Mouse (Mus musculus) heart, embryonic 13.5 days (tissue): ENCODE measurements around the gene Kremen1. TPM values are rescaled to one million over a fixed set of nuclear protein-coding genes. Genes with fewer than 3 reads are reported as not detected.
A peak's percentile ranks its signal among the peaks of the same experiment; 100 is the strongest.

Source experiments
- ATAC-seq: fragments of 200-750 bp; cut with Nextera tagmentation; 2 replicates; pipeline ENCODE4 v1.8.0; 2017; ENCODE audit warnings: moderate TSS enrichment; ENCODE audit not compliant: insufficient number of reproducible peaks, low FRiP score, low TSS enrichment; ENCODE audit errors: extremely low read depth
- H3K27ac ChIP-seq: fragments of 300-500 bp; sonication (generic); replicated peaks from 2 replicates; pipeline ENCODE4 v1.5.1; 2015; ENCODE audit warnings: moderate library complexity, mild to moderate bottlenecking, inconsistent platforms
- H3K27me3 ChIP-seq: fragments of 300-500 bp; sonication (generic); replicated peaks from 2 replicates; pipeline ENCODE4 v1.6.1; 2015; ENCODE audit warnings: mild to moderate bottlenecking, inconsistent platforms
- H3K36me3 ChIP-seq: fragments of 300-500 bp; sonication (generic); 2 replicates; pipeline ENCODE4 v1.6.1; 2015; ENCODE audit warnings: mild to moderate bottlenecking, inconsistent platforms
- H3K4me1 ChIP-seq: fragments of 300-500 bp; sonication (generic); 2 replicates; pipeline ENCODE4 v1.6.1; 2015; ENCODE audit warnings: inconsistent platforms
- H3K4me2 ChIP-seq: fragments of 300-500 bp; sonication (generic); 2 replicates; pipeline ENCODE4 v1.6.1; 2015; ENCODE audit warnings: inconsistent platforms, mild to moderate bottlenecking, moderate library complexity
- H3K4me3 ChIP-seq: fragments of 300-500 bp; sonication (generic); 2 replicates; pipeline ENCODE4 v1.5.1; 2015; ENCODE audit warnings: moderate library complexity, mild to moderate bottlenecking, inconsistent platforms
- H3K9ac ChIP-seq: fragments of 300-500 bp; sonication (generic); 2 replicates; pipeline ENCODE4 v1.6.1; 2015; ENCODE audit warnings: inconsistent platforms, mild to moderate bottlenecking, moderate library complexity
- H3K9me3 ChIP-seq: fragments of 300-500 bp; sonication (generic); 2 replicates; pipeline ENCODE4 v1.6.1; 2016; ENCODE audit warnings: inconsistent platforms
- WGBS: fragments of 180-500 bp; shearing (Covaris S2); methylation state at CpG from one replicate; pipeline ENCODE4 v1.1.7; 2015; ENCODE audit warnings: mixed read lengths; 5-methylcytosine and 5-hydroxymethylcytosine counted together
- polyA plus RNA-seq: library from polyadenylated mRNA; unstranded; fragments of >200 nt; fragmentation: Nextera tagmentation; extraction: Ambion mirVana; gene quantifications from 2 replicates; pipeline ENCODE4 v1.2.1, GENCODE M21; 2015

The Kremen1 gene
- 29.0 and 29.2 TPM in 2 replicates for polyA plus RNA-seq

- Histone ChIP-seq H3K4me1 (peaks cover 66% of the 10 kb centered on the region), H3K36me3 (no peaks in the 10 kb centered on the region), H3K4me2 (peak within 1 kb of the TSS; percentile 84), H3K4me3 (peak within 1 kb of the TSS; percentile 89), H3K9me3 (no peaks in the 10 kb centered on the region), H3K27me3 (no peaks in the 10 kb centered on the region), H3K9ac (peak within 1 kb of the TSS; percentile 98), H3K27ac (peak within 1 kb of the TSS; percentile 88)
- 2% methylated on average over 52 of the region's 80 CpGs for WGBS
- peak; percentile 96 for ATAC-seq
Measured at GRCm38 (mm10) chr11:5261508-5262392, at the start of gene Kremen1. Kremen1 (minus strand) TSS chr11:5261558.

- ATAC-seq = no peak
- WGBS = 59% methylated on average over 13 of the region's 13 CpGs
- H3K4me3 ChIP-seq = no peak overlapping the region
Measured at GRCm38 (mm10) chr11:5307024-5307905, 45.9 kb upstream of the Kremen1 start.

DNA sequence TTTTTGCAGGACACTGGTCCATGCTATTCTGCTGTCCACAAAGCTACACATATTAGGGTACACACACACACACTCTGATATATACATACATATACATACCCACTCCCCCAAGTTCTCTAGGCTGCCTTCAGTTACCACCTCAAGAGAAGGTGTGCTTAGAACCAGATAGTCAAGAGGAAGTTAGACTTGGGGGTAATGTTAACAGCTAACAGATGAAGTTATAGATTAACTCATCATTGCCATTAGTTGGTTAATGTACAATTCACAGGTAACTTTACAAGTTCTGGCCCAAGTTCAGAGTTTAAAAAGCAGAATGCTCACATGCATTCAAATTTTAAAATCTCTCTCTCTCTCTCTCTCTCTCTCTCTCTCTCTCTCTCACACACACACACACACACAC lies 44.7 kb upstream of the Kremen1 start:
- no peak overlapping the region for H3K27ac ChIP-seq
- H3K4me1 ChIP-seq = peaks cover 16% of the 10 kb centered on the region
- H3K27me3 ChIP-seq = no peaks in the 10 kb centered on the region
- H3K4me3 ChIP-seq = no peak overlapping the region
- no peaks in the 10 kb centered on the region for H3K9me3 ChIP-seq
- ATAC-seq = no peak
- no peaks in the 10 kb centered on the region for H3K36me3 ChIP-seq
- H3K4me2 ChIP-seq = no peak overlapping the region
- no peak overlapping the region for H3K9ac ChIP-seq

More at GRCm38 (mm10) chr11:5307024-5307905, 45.9 kb upstream of the Kremen1 start:
- Histone ChIP-seq H3K27me3 (no peaks in the 10 kb centered on the region), H3K9me3 (no peaks in the 10 kb centered on the region), H3K27ac (no peak overlapping the region), H3K4me2 (no peak overlapping the region), H3K4me1 (peaks cover 19% of the 10 kb centered on the region), H3K36me3 (no peaks in the 10 kb centered on the region), H3K9ac (no peak overlapping the region)

GRCm38 (mm10) chr11:5304526-5304925 lies 43.2 kb upstream of the Kremen1 start:
- H3K4me1 ChIP-seq = peaks cover 22% of the 10 kb centered on the region
- no peak for ATAC-seq
- H3K9ac ChIP-seq = no peak overlapping the region
- H3K27me3 ChIP-seq = no peaks in the 10 kb centered on the region
- no peaks in the 10 kb centered on the region for H3K9me3 ChIP-seq
- no peaks in the 10 kb centered on the region for H3K36me3 ChIP-seq
- no peak overlapping the region for H3K4me3 ChIP-seq
- no peak overlapping the region for H3K4me2 ChIP-seq
- H3K27ac ChIP-seq = no peak overlapping the region

GRCm38 (mm10) chr11:5298007-5298372 lies 36.6 kb upstream of the Kremen1 start:
- H3K27me3 ChIP-seq = no peaks in the 10 kb centered on the region
- H3K4me3 ChIP-seq = no peak overlapping the region
- no peak overlapping the region for H3K9ac ChIP-seq
- 0 out of 2 replicates have a peak overlapping the region, but pooled peaks have one; percentile 57 for H3K27ac ChIP-seq
- 54% methylated on average over 1 of the region's 1 CpGs for WGBS
- no peaks in the 10 kb centered on the region for H3K9me3 ChIP-seq
- H3K4me2 ChIP-seq = peak overlapping the region; percentile 35; the same call in 1 of the 2 replicates
- H3K36me3 ChIP-seq = no peaks in the 10 kb centered on the region
- peaks cover 55% of the 10 kb centered on the region for H3K4me1 ChIP-seq
- no peak for ATAC-seq

GRCm38 (mm10) chr11:5297148-5298006 lies 36.0 kb upstream of the Kremen1 start:
- Histone ChIP-seq H3K9ac (no peak overlapping the region; the same call in 1 of the 2 replicates), H3K9me3 (no peaks in the 10 kb centered on the region), H3K36me3 (no peaks in the 10 kb centered on the region), H3K27me3 (no peaks in the 10 kb centered on the region), H3K27ac (peak overlapping the region; percentile 57; the same call in 1 of the 2 replicates), H3K4me2 (peak overlapping the region; percentile 35), H3K4me3 (no peak overlapping the region), H3K4me1 (peaks cover 54% of the 10 kb centered on the region)
- peak; percentile 46; the same call in 1 of the 2 replicates for ATAC-seq
- WGBS = 46% methylated on average over 13 of the region's 13 CpGs

DNA sequence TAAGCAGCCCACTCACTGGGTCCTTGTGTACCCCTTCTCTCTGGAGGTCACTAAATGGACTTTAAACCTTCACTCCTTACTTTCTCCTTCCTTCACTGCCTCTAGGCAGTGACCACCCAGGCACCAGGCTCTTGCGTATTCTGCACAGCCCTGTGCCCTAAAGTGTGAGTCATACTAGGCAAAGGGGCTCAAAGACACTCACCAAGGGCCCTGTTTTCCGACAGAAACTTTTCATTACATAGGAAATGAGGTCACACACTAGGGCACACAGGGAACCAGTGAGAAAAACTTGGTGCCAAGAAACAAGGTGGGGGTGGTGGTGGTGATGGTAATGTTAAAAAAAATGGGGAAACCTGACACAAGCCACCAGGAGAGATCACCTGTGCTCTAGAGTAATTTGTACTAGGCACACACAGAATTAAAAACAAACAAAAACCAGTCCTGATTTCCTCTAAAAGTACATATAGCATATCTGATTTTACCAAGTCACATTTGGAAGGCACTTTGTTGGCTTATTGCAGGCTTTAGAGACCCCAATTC lies 35.3 kb upstream of the Kremen1 start:
- peak overlapping the region; percentile 33; the same call in 1 of the 2 replicates for H3K27ac ChIP-seq
- no peak; the same call in 1 of the 2 replicates for ATAC-seq
- H3K9me3 ChIP-seq = no peaks in the 10 kb centered on the region
- H3K4me1 ChIP-seq = peaks cover 47% of the 10 kb centered on the region
- no peak overlapping the region for H3K4me2 ChIP-seq
- H3K27me3 ChIP-seq = no peaks in the 10 kb centered on the region
- H3K9ac ChIP-seq = no peak overlapping the region
- no peaks in the 10 kb centered on the region for H3K36me3 ChIP-seq
- no peak overlapping the region for H3K4me3 ChIP-seq
- 50% methylated on average over 2 of the region's 2 CpGs for WGBS

- Histone ChIP-seq H3K4me1 (peaks cover 44% of the 10 kb centered on the region), H3K36me3 (no peaks in the 10 kb centered on the region), H3K27ac (no peak overlapping the region), H3K9me3 (no peaks in the 10 kb centered on the region), H3K27me3 (no peaks in the 10 kb centered on the region), H3K4me2 (no peak overlapping the region), H3K4me3 (no peak overlapping the region), H3K9ac (0 out of 2 replicates have a peak overlapping the region, but pooled peaks have one; percentile 10)
- ATAC-seq = no peak
- WGBS = 71% methylated on average over 3 of the region's 3 CpGs
Measured at GRCm38 (mm10) chr11:5294805-5295204, 33.4 kb upstream of the Kremen1 start.

DNA sequence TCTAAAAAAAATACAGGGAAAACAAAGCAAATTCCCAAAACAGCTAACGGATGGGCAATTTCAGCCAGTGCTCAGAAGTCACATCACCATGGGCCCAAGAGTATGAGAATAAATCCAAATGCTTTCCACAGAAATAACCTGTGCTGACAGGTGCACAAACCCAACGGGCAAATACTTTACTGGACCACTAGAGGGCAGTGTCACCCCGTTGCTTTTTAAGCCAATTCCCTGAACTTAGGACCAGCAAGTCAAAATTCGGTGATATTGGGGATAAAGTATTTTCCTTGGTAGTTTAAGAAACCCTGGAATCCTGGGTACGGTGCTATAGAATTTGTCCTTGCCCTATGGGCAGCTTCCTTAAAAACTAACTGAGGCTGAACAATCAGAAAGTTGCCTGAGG lies 29.3 kb upstream of the Kremen1 start:
- Histone ChIP-seq H3K27ac (no peak overlapping the region), H3K4me1 (peaks cover 22% of the 10 kb centered on the region), H3K9ac (no peak overlapping the region), H3K9me3 (no peaks in the 10 kb centered on the region), H3K36me3 (peaks cover 30% of the 10 kb centered on the region), H3K27me3 (no peaks in the 10 kb centered on the region), H3K4me3 (no peak overlapping the region), H3K4me2 (no peak overlapping the region)
- no peak for ATAC-seq
- 17% methylated on average over 5 of the region's 5 CpGs for WGBS

DNA sequence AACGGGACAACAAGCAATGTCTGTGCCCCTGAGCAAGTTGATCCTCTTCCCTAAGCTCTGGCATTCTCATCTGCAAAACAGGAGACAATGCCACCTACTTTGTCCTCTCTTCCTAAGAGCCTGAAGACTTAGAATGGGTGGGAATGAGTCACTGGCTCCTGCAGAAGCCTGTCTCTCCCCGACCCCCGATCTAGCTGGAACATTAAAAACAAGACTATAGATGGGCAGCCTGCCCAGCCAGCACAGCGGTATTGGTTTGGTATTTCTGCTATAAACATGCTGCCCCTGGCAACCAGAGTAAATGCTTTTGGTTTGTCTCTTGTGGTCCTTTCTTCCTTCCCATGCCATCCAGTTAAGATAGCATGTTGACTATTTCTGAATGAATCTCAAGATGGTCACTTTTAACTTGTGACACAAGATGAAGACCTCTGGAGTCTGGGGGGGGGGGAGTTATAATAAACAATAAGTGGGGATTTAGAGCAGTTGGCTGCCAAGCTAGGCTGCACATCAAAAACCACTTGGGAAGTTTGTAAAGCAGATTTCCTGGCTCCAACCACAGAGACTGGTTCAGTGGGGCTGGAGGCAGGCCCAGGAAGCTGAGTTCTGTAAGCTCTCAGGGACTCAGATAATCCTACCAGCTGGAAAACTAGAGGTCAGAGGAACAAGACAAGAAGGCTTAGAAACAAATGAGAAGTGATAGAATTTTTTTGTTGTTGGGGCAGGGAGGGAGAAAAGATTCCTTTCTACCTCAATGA lies 28.6 kb upstream of the Kremen1 start:
- Histone ChIP-seq H3K9me3 (no peaks in the 10 kb centered on the region), H3K27ac (no peak overlapping the region), H3K9ac (no peak overlapping the region), H3K36me3 (peaks cover 36% of the 10 kb centered on the region), H3K4me1 (peaks cover 15% of the 10 kb centered on the region), H3K27me3 (no peaks in the 10 kb centered on the region), H3K4me3 (no peak overlapping the region), H3K4me2 (no peak overlapping the region)
- WGBS = 57% methylated on average over 4 of the region's 4 CpGs
- no peak for ATAC-seq
